Mouse (Mus musculus) small intestine, adult 2 months (tissue): ENCODE results near the gene March1.

Experiments
- CTCF ChIP-seq: fragments of 200-500 bp; IDR thresholded peaks from 2 replicates; pipeline ENCODE4 v1.5.1; 2012; ENCODE audit warnings: low read depth, mild to moderate bottlenecking, control low read depth, inconsistent platforms, low read length, moderate library complexity, mixed read lengths; ENCODE audit not compliant: insufficient replicate concordance, insufficient read length; ENCODE audit errors: extremely low read depth
- POLR2A ChIP-seq: fragments of 200-500 bp; IDR thresholded peaks from 2 replicates; pipeline ENCODE4 v1.6.1; 2012; ENCODE audit warnings: low read depth, mild to moderate bottlenecking, control low read depth, inconsistent platforms, low read length, moderate library complexity

DNA sequence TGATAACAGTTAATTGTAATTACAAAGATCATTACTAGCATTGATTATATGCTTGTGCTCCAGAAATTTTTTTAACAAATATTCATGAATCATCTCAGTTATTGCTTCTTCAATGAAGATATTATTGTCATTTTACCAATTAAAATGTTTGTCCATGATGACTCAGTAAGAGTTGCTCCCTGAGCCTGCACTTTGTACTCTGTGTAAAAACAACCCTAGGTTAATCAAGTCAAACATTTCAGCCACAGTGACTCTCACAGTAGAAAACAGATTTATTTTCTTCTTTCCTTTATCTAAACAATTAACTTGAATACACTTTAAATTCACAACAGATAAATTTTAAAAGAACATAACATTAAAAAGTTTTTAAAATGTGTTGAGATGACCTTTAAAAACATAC lies 708.7 kb downstream of the March1 start:
- TF ChIP-seq POLR2A, result no peak
- TF ChIP-seq CTCF, result no peak
